Mouse (Mus musculus) megakaryocyte, embryonic 14.5 days (primary cell): ENCODE data around the gene Tnfrsf12a.

Source experiments
- FLI1 ChIP-seq: IDR thresholded peaks from 2 replicates; pipeline ENCODE4 v1.6.1; 2012; ENCODE audit warnings: low read length, inconsistent platforms, mixed read lengths
- GATA1 ChIP-seq: IDR thresholded peaks from 3 replicates; pipeline ENCODE4 v1.6.1; 2012; ENCODE audit warnings: mixed read lengths, low read length, inconsistent platforms, borderline replicate concordance

GRCm38 (mm10) chr17:23627813-23628212 lies 49.5 kb downstream of the Tnfrsf12a start:
- TF ChIP-seq GATA1, result no peak
- no peak for TF ChIP-seq FLI1
